Mouse (Mus musculus) heart, embryonic 13.5 days (tissue): Measurements from ENCODE around the gene Pclaf. TPM values are rescaled to one million over a fixed set of nuclear protein-coding genes. Genes with fewer than 3 reads are reported as not detected.

Experiments
- ATAC-seq: fragments of 200-750 bp; cut with Nextera tagmentation; 2 replicates; pipeline ENCODE4 v1.8.0; 2017; ENCODE audit warnings: moderate TSS enrichment; ENCODE audit not compliant: insufficient number of reproducible peaks, low FRiP score, low TSS enrichment; ENCODE audit errors: extremely low read depth
- H3K27ac ChIP-seq: fragments of 300-500 bp; sonication (generic); replicated peaks from 2 replicates; pipeline ENCODE4 v1.5.1; 2015; ENCODE audit warnings: moderate library complexity, mild to moderate bottlenecking, inconsistent platforms
- H3K27me3 ChIP-seq: fragments of 300-500 bp; sonication (generic); replicated peaks from 2 replicates; pipeline ENCODE4 v1.6.1; 2015; ENCODE audit warnings: mild to moderate bottlenecking, inconsistent platforms
- H3K36me3 ChIP-seq: fragments of 300-500 bp; sonication (generic); 2 replicates; pipeline ENCODE4 v1.6.1; 2015; ENCODE audit warnings: mild to moderate bottlenecking, inconsistent platforms
- H3K4me1 ChIP-seq: fragments of 300-500 bp; sonication (generic); 2 replicates; pipeline ENCODE4 v1.6.1; 2015; ENCODE audit warnings: inconsistent platforms
- H3K4me2 ChIP-seq: fragments of 300-500 bp; sonication (generic); 2 replicates; pipeline ENCODE4 v1.6.1; 2015; ENCODE audit warnings: inconsistent platforms, mild to moderate bottlenecking, moderate library complexity
- H3K4me3 ChIP-seq: fragments of 300-500 bp; sonication (generic); 2 replicates; pipeline ENCODE4 v1.5.1; 2015; ENCODE audit warnings: moderate library complexity, mild to moderate bottlenecking, inconsistent platforms
- H3K9ac ChIP-seq: fragments of 300-500 bp; sonication (generic); 2 replicates; pipeline ENCODE4 v1.6.1; 2015; ENCODE audit warnings: inconsistent platforms, mild to moderate bottlenecking, moderate library complexity
- H3K9me3 ChIP-seq: fragments of 300-500 bp; sonication (generic); 2 replicates; pipeline ENCODE4 v1.6.1; 2016; ENCODE audit warnings: inconsistent platforms
- WGBS: fragments of 180-500 bp; shearing (Covaris S2); methylation state at CpG from one replicate; pipeline ENCODE4 v1.1.7; 2015; ENCODE audit warnings: mixed read lengths; 5-methylcytosine and 5-hydroxymethylcytosine counted together
- polyA plus RNA-seq: library from polyadenylated mRNA; unstranded; fragments of >200 nt; fragmentation: Nextera tagmentation; extraction: Ambion mirVana; gene quantifications from 2 replicates; pipeline ENCODE4 v1.2.1, GENCODE M21; 2015

Pclaf gene
- polyA plus RNA-seq, 1 experiment from 2014 or later = 99.5 TPM

GRCm38 (mm10) chr9:65909301-65909801 is 19.3 kb downstream of the Pclaf start:
- 0% methylated on average over 33 of the region's 34 CpGs for WGBS
- Histone ChIP-seq H3K4me3 (peak overlapping the region; percentile 88), H3K9ac (peak overlapping the region; percentile 94), H3K36me3 (peaks cover 16% of the 10 kb centered on the region), H3K4me2 (peak overlapping the region; percentile 90), H3K27ac (peak overlapping the region; percentile 93), H3K27me3 (no peaks in the 10 kb centered on the region), H3K9me3 (no peaks in the 10 kb centered on the region), H3K4me1 (peaks cover 23% of the 10 kb centered on the region)
- peak; percentile 67 for ATAC-seq

DNA sequence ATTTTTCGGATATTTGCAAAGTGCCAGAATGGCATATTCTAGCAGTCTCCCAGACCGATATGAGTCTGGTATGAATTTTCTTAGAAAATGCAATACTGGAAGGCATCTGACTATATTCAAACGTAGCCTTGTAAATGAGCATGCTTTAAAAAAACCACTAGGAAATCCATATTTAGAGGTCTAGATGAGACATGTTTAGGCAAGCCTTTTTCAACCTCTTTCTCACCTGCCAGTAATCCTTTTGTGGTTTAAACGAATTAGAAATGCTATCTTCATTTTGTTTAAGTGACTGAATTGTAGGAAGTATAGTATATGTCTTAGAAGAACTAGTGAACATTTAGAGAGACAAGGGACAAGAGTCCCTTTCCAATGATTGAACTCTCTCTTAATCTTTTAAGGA is 19.8 kb downstream of the Pclaf start:
- peak overlapping the region; percentile 90 for H3K4me2 ChIP-seq
- no peak for ATAC-seq
- peaks cover 25% of the 10 kb centered on the region for H3K4me1 ChIP-seq
- peak overlapping the region; percentile 88 for H3K4me3 ChIP-seq
- no peaks in the 10 kb centered on the region for H3K27me3 ChIP-seq
- peak overlapping the region; percentile 93 for H3K27ac ChIP-seq
- H3K9me3 ChIP-seq = no peaks in the 10 kb centered on the region
- 5% methylated on average over 4 of the region's 4 CpGs for WGBS
- peak overlapping the region; percentile 94 for H3K9ac ChIP-seq
- H3K36me3 ChIP-seq = peaks cover 14% of the 10 kb centered on the region

- 36% methylated on average over 2 of the region's 2 CpGs for WGBS
- H3K4me2 ChIP-seq = no peak overlapping the region
- H3K9ac ChIP-seq = no peak overlapping the region
- no peak overlapping the region for H3K4me3 ChIP-seq
- H3K27me3 ChIP-seq = no peaks in the 10 kb centered on the region
- ATAC-seq = no peak
- no peaks in the 10 kb centered on the region for H3K9me3 ChIP-seq
- no peaks in the 10 kb centered on the region for H3K36me3 ChIP-seq
- H3K27ac ChIP-seq = no peak overlapping the region
- H3K4me1 ChIP-seq = peaks cover 30% of the 10 kb centered on the region
Measured at GRCm38 (mm10) chr9:65913976-65914375, 23.9 kb downstream of the Pclaf start.

- no peaks in the 10 kb centered on the region for H3K36me3 ChIP-seq
- WGBS = 39% methylated on average over 1 of the region's 1 CpGs
- peak overlapping the region; percentile 29 for H3K27ac ChIP-seq
- ATAC-seq = no peak
- H3K4me2 ChIP-seq = no peak overlapping the region
- H3K9ac ChIP-seq = no peak overlapping the region
- H3K4me3 ChIP-seq = no peak overlapping the region
- H3K4me1 ChIP-seq = peaks cover 20% of the 10 kb centered on the region
- H3K27me3 ChIP-seq = no peaks in the 10 kb centered on the region
- H3K9me3 ChIP-seq = no peaks in the 10 kb centered on the region
Measured at GRCm38 (mm10) chr9:65917015-65917414, 27.0 kb downstream of the Pclaf start.

DNA sequence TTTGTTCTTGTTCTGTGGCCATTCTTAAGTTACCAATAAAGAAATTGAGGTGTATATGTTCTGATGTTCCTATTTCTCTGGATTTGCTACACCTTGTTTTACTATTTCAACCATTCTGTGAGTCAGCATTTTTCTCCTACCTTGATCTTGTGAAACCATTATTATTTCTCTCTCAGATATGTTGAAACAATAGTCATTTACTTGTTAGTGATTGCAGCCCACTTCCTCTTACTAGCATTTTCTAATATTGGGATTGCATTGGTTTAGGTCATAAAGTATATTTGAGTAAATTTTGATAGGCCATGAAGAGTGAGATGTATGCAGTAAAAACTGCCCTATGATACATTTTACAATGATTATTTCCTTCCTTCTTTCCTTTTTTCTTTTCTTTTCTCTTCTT is 38.4 kb downstream of the Pclaf start:
- H3K27ac ChIP-seq = no peak overlapping the region
- peaks cover 19% of the 10 kb centered on the region for H3K4me1 ChIP-seq
- H3K36me3 ChIP-seq = no peaks in the 10 kb centered on the region
- no peak for ATAC-seq
- H3K9ac ChIP-seq = no peak overlapping the region
- H3K4me2 ChIP-seq = no peak overlapping the region
- H3K27me3 ChIP-seq = no peaks in the 10 kb centered on the region
- no peaks in the 10 kb centered on the region for H3K9me3 ChIP-seq
- no peak overlapping the region for H3K4me3 ChIP-seq

GRCm38 (mm10) chr9:65929826-65930225 is 39.8 kb downstream of the Pclaf start:
- H3K27me3 ChIP-seq = no peaks in the 10 kb centered on the region
- no peaks in the 10 kb centered on the region for H3K36me3 ChIP-seq
- peaks cover 21% of the 10 kb centered on the region for H3K4me1 ChIP-seq
- ATAC-seq = no peak
- H3K4me3 ChIP-seq = no peak overlapping the region
- no peak overlapping the region for H3K9ac ChIP-seq
- no peak overlapping the region for H3K4me2 ChIP-seq
- no peaks in the 10 kb centered on the region for H3K9me3 ChIP-seq
- no peak overlapping the region for H3K27ac ChIP-seq

GRCm38 (mm10) chr9:65937566-65937965 is 47.5 kb downstream of the Pclaf start:
- no peak overlapping the region for H3K4me2 ChIP-seq
- H3K9me3 ChIP-seq = no peaks in the 10 kb centered on the region
- 0 out of 2 replicates have a peak, but pooled peaks cover 3% of the 10 kb centered on the region for H3K36me3 ChIP-seq
- WGBS = 83% methylated on average over 2 of the region's 2 CpGs
- H3K4me3 ChIP-seq = no peak overlapping the region
- ATAC-seq = no peak
- no peaks in the 10 kb centered on the region for H3K27me3 ChIP-seq
- no peak overlapping the region for H3K9ac ChIP-seq
- H3K27ac ChIP-seq = no peak overlapping the region
- peaks cover 8% of the 10 kb centered on the region for H3K4me1 ChIP-seq

DNA sequence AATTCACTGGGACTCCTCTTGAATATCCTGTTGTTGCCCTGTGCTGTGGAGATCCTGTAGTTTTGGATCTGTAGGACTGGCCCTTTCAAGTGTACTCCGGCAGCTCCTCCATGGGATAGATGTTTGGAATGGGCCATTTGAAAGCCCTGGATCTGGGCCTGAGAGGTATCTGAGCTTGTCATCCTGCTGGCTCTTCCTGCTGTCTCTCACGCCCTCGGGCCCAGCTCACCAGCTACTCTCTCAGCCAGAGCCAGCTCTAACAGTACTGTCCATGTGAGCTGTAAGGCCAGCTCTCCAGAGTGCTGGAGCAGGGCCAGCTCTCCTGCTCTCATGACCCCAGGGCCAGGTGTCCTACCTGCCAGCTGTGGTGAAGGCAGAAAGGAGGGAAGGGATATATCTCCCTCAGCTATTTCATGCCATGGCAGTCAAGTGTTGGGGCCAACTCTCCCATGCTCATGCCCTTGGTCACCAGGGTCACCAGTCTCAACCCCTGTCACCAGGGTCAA is 61.1 kb downstream of the Pclaf start:
- Histone ChIP-seq H3K9me3 (no peaks in the 10 kb centered on the region), H3K36me3 (peaks cover 25% of the 10 kb centered on the region), H3K27ac (no peak overlapping the region), H3K4me3 (no peak overlapping the region), H3K4me2 (no peak overlapping the region), H3K9ac (no peak overlapping the region), H3K27me3 (no peaks in the 10 kb centered on the region), H3K4me1 (no peaks in the 10 kb centered on the region)
- WGBS = 70% methylated on average over 3 of the region's 3 CpGs
- ATAC-seq = no peak

Other genes starting within 250 kb of the Pclaf start
- gene Oaz2, start 222.2 kb upstream of the Pclaf start, polyA plus RNA-seq = 249 and 267 TPM in 2 replicates
- gene Zfp609, start 62.7 kb upstream of the Pclaf start, polyA plus RNA-seq = 4.9 and 5.9 TPM in 2 replicates
- gene Trip4, start 18.6 kb downstream of the Pclaf start, polyA plus RNA-seq = 21.3 and 22.4 TPM in 2 replicates
- 12.0 and 12.5 TPM in 2 replicates for gene Csnk1g1, start 18.7 kb downstream of the Pclaf start, polyA plus RNA-seq
- 372 and 396 TPM in 2 replicates for gene Ppib, start 170.0 kb downstream of the Pclaf start, polyA plus RNA-seq
- 2.3 and 3.0 TPM in 2 replicates for gene Snx22, start 179.5 kb downstream of the Pclaf start, polyA plus RNA-seq
- gene Snx1, start 236.3 kb downstream of the Pclaf start, polyA plus RNA-seq = 59.6 and 65.8 TPM in 2 replicates
- 152 and 172 TPM in 2 replicates for gene Ciao2a, start 236.4 kb downstream of the Pclaf start, polyA plus RNA-seq